Mouse (Mus musculus): ENCODE measurements around the gene Atl1.

DNA sequence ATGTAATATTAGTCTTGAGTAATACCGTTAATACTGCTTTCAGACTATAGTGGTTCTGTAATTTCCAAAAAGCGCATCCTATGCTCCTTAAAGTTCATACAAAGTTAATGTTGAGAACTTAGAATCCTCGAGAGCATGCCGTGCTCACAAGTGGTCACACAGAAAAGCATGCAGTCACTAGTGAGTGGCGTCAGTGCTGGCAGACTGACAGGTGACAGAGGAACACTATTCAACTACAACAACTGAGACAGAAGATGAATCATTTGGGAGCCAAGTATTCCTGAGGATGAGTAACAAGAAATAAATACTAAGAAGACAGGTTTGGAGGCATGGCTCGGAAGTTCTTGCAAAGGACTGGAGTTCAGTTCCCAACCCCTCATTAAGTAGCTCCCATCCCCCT lies 74.7 kb downstream of the Atl1 start:
- TF ChIP-seq CTCF (IDR thresholded peaks at IDR 0.05; ENCODE audit: borderline replicate concordance, insufficient read depth, low read depth, low read length) = no peak
- TF ChIP-seq POLR2A (IDR thresholded peaks at IDR 0.05; ENCODE audit: borderline replicate concordance, insufficient read depth, low read length) = no peak

All from cerebellum, adult 2 months (tissue).